Mouse (Mus musculus) heart, postnatal 25 days (tissue): ENCODE data around the gene Bglap3. TPM values are rescaled to one million over a fixed set of nuclear protein-coding genes. Genes with fewer than 3 reads are reported as not detected.
"Not testable (repeated sequence)": the region's sequence is repeated elsewhere in the genome, so short reads cannot be mapped to it uniquely, and the experiment has no call there.

ENCODE experiments used
- DNase-seq: peaks from one replicate; pipeline ENCODE4 v3.0.0; 2022; ENCODE audit warnings: low spot score
- intact Hi-C: fragments of 180-260 bp; cut with DNase I; formaldehyde crosslinking; loops from one replicate; pipeline ENCODE4 v1.15.1; 2025
- total RNA-seq, 2 experiments: library from RNA; stranded (reverse); gene quantifications; 2 replicates each; pipeline ENCODE4 v1.2.3; 2021

The Bglap3 gene
- total RNA-seq, 2 experiments from 2014 or later = not detected

DNA sequence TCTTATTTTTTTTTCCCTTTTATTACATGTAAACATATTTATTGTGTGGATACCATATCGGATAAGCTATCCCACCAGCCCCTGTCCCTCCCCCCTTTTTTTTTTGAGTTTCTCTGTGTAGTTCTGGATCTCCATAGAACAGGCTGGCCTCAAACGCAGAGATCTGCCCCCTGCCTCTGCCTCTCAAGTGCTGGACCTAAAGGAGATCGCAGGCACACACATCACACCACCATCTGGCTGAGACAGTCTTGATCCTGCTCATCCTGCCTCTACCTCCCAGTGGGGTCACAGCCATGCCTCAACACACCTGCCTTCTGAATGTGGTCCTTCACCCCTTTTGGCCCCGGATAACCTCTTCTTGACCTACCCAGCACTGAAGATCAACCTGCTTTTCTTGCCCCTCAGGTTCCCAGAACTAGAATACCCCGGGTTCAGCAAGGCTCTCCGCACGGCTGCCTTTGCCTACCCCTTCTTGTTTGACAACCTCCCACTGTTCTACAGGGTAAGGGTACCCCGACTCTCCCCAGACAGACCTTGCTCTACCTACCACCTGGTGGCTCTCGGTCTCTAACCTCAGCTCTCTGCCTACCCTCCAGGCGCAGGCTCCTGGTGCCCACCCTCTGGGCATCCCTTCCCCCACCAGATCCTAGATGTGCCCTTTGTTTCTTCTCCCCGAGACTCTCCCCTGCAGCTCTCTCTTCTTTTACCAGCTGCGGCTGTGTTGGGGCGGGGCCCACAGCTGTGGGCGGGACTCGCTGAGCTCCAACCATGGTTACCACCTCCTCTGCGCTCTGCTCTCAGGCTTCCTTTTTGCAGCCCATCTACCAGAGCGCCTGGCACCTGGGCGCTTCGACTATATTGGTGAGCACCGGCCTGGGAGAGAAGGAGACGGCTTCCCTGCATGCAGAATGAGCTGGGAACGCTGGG is 9.1 kb upstream of the Bglap3 start:
- DNase-seq, intact Hi-C loops: not testable (repeated sequence)

GRCm38 (mm10) chr3:88378599-88378998 is 6.1 kb upstream of the Bglap3 start, which contains the start of gene Bglap2:
TSS of gene Bglap2 (minus strand) at chr3:88378699.
- DNase-seq, intact Hi-C loops: not testable (repeated sequence)

- DNase-seq, intact Hi-C loops: not testable (repeated sequence)
Measured at GRCm38 (mm10) chr3:88376644-88377043, 4.1 kb upstream of the Bglap3 start.

DNA sequence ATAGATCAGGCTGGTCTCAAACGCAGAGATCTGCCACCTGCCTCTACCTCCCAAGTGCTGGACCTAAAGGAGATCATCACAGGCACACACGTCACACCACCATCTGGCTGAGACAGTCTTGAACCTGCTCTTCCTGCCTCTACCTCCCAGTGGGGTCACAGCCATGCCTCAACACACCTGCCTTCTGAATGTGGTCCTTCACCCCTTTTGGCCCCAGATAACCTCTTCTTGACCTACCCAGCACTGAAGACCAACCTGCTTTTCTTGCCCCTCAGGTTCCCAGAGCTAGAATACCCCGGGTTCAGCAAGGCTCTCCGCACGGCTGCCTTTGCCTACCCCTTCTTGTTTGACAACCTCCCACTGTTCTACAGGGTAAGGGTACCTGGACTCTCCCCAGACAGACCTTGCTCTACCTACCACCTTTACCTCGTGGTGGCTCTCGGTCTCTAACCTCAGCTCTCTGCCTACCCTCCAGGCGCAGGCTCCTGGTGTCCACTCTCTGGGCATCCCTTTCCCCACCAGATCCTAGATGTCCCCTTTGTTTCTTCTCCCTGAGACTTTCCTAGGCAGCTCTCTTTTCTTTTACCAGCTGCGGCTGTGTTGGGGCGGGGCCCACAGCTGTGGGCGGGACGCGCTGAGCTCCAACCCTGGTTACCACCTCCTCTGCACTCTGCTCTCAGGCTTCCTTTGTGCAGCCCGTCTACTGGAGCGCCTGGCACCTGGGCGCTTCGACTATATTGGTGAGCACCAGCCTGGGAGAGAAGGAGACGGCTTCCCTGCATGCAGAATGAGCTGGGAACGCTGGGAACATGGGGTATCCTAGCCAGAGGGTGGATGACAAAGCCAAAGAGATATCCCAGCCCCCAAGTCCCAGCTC is 3.4 kb upstream of the Bglap3 start:
- DNase-seq, intact Hi-C loops: not testable (repeated sequence)

- DNase-seq, intact Hi-C loops: not testable (repeated sequence)
Measured at GRCm38 (mm10) chr3:88368511-88368910, 4.0 kb downstream of the Bglap3 start.

- intact Hi-C loops, DNase-seq: not testable (repeated sequence)
Measured at GRCm38 (mm10) chr3:88367517-88367916, 5.0 kb downstream of the Bglap3 start.

DNA sequence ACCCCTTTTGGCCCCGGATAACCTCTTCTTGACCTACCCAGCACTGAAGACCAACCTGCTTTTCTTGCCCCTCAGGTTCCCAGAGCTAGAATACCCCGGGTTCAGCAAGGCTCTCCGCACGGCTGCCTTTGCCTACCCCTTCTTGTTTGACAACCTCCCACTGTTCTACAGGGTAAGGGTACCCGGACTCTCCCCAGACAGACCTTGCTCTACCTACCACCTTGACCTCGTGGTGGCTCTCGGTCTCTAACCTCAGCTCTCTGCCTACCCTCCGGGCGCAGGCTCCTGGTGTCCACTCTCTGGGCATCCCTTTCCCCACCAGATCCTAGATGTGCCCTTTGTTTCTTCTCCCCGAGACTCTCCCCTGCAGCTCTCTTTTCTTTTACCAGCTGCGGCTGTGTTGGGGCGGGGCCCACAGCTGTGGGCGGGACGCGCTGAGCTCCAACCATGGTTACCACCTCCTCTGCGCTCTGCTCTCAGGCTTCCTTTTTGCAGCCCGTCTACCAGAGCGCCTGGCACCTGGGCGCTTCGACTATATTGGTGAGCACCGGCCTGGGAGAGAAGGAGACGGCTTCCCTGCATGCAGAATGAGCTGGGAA is 5.6 kb downstream of the Bglap3 start:
- not testable (repeated sequence) for DNase-seq

DNA sequence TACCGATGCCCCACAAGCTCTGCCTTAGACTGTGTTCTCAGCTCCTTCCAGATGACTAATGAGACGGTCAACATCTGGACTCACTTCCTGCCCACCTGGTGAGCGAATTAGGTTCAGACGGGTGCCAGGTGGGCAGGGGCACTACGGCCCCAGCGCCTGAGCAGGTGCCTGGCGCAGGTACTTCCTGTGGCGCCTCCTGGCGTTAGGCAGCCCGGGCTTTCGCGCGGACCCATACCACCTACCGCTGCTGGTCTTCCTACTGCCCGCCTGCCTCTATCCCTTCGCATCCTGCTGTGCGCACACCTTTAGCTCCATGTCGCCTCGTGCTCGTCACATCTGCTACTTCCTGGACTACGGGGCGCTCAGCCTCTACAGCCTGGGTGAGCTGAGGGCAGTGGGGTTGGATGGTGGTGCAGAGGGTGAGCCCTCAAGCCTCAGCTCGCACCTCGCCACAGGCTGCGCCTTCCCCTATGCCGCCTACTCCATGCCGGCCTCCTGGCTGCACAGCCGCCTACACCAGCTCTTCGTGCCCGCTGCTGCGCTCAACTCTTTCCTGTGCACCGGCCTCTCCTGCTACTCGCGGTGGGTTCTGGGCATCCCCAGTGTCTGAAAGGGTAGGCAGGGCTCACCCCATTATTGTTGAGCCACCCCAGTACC is 6.7 kb downstream of the Bglap3 start:
- intact Hi-C loops = no loop called here
- DNase-seq = no peak

More for the DNA sequence above, 5.6 kb downstream of the Bglap3 start:
- intact Hi-C loops = not testable (repeated sequence)

DNA sequence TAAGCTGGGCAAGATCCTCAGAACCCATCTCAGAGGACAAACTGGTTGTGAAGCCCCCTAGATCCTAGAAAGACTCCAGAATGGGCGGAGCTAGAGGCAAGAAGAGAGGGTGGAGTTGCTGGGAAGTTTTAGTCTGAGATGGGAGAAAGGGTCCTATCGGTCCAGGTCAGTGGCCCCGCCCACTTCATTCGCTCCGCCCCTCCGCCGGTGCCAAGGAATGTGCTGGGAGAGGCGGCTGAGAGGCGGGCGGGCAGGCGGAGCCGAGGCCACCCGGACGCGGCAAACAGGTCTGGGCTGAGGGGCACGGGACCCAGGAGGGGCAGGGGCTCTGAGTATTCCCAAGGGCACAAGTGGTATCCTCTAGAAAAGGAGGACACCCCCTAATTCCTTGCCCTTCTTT is 8.2 kb downstream of the Bglap3 start, which contains the start of gene Paqr6:
TSS of gene Paqr6 (plus strand) at position 248 of the 400 bp plus-strand sequence.
- intact Hi-C loops = no loop called here
- peak; percentile 49 for DNase-seq

- intact Hi-C loops = no loop called here
- no peak for DNase-seq
Measured at GRCm38 (mm10) chr3:88363700-88364099, 8.8 kb downstream of the Bglap3 start.

DNA sequence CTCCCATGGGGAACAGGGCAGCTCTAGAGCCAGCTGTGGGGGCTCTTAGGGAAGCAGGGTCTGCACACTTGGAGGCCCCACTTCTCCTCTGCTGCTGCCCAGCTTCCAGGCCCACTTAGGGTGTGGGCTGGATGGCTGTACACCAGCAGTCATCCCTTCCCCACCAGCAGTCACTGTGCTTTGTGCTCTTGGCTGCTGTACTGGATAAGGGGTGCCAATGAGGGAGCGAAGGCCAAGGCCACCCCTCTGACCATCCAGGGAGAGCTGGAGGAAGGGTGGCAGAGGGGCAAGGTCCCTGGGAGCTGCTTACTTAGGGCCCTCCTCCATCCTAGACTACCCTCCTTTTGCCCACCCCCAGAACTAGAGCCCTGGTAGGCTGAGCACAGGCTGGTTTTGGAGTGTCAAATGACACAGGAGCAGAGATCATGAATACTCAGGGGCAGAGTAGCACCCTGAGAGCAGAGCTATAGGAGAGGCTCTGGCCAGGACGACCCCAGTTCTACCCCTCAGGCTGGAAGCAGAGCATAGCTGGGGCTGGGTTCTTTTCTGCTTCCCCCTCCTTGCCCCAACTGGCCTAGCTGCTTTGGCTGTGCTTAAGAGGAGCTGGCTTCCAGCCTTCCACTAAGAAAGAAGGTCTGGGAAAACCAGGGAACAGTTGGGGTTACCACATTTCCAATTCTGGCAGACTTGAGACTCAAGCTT is 10.8 kb downstream of the Bglap3 start:
- intact Hi-C loops = no loop called here
- DNase-seq = no peak

- no peak for DNase-seq
- intact Hi-C loops = no loop called here
Measured at GRCm38 (mm10) chr3:88361096-88361495, 11.4 kb downstream of the Bglap3 start.

- no peak for DNase-seq
- intact Hi-C loops = no loop called here
Measured at GRCm38 (mm10) chr3:88359989-88360388, 12.6 kb downstream of the Bglap3 start.

- intact Hi-C loops = no loop called here
Measured at GRCm38 (mm10) chr3:88359584-88359983, 13.0 kb downstream of the Bglap3 start.

GRCm38 (mm10) chr3:88354396-88355165 is 18.0 kb downstream of the Bglap3 start:
- no peak for DNase-seq
- intact Hi-C loops = no loop called here

More at GRCm38 (mm10) chr3:88359584-88359983, 13.0 kb downstream of the Bglap3 start:
- DNase-seq = no peak

DNA sequence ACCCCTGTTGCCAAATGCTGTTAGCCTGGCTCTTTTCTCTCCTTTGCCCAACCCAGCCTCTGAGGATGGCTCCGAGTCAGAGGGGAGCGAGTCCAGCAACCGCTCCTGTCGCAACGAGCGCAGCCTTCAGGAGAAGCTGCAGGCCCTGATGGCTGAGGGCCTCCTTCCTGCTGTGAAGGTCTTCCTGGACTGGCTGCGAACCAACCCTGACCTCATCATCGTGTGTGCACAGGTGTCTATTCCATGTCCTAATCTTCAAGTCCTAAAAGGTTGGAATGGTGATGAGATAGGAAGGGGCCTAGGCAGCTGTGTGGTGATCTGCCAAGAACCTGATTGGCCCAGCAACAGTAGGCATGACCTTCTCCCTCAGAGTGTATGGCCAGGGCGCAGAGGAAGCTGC is 19.6 kb downstream of the Bglap3 start:
- intact Hi-C loops = no loop called here
- no peak for DNase-seq

DNA sequence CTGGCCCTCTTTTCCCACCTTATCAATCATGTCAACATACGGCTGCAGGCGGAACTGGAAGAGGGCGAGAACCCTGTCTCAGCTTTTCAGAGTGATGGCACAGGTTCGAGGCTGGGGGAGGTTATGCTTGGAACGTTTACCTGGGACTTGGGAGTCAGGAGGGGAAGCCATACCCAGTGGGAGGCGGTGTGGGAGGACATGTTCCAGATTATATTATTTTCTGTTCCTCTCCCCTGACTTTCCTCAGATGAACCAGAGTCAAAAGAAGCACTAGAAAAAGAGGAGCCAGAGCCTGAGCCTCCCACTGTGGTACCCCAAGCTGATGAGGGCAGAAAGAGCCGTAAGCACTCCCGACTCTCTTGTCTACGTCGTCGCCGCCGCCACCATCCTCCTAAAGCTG is 21.8 kb downstream of the Bglap3 start:
- no peak for DNase-seq
- intact Hi-C loops = no loop called here

DNA sequence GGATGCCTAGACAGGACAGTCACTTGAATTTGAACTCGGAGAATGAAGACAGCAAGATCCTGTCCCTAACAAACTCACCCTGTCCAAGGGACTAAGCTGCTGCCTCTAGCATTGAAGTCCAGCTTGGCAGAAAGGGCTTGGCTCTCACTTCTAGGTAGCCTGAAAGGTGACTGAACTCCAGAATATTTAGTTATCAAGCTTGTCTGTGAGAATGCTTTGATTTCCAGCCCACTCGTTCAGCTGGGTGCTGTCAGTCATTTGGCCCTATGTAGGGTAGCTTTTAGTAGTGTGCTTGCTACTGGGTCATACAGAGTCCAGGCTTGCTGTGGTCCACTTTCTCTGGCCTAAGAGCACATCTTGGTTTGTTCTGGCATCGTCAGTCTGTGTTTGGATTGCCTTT is 33.5 kb downstream of the Bglap3 start:
- no peak for DNase-seq
- intact Hi-C loops = no loop called here
